Mouse (Mus musculus): ENCODE data around the gene Gm17428.
"Not testable (repeated sequence)": the region's sequence is repeated elsewhere in the genome, so short reads cannot be mapped to it uniquely, and the experiment has no call there.

Gm17428 gene

DNA sequence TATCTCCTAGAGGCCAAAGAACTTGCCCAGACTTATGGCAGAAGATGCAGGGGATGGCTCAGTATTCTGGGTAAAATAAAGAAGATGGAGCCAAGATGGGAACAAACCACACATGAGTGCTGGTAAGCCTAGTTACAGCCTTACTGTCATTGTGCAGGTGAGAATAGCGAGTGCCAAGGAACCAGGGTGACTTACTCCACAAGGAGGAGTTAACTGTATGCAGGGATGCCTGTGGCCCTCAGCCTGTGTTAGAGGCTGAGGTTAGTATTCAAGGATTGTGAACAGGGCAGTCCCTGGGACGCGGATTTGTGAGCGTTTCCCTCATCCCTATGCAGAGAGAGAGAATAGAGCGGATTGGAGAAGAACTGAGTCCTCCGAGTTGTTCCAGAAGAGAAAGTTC, 25.1 kb upstream of the Gm17428 start:
- DNase-seq (ENCODE audit: extremely low read depth, low read depth), result no peak

DNA sequence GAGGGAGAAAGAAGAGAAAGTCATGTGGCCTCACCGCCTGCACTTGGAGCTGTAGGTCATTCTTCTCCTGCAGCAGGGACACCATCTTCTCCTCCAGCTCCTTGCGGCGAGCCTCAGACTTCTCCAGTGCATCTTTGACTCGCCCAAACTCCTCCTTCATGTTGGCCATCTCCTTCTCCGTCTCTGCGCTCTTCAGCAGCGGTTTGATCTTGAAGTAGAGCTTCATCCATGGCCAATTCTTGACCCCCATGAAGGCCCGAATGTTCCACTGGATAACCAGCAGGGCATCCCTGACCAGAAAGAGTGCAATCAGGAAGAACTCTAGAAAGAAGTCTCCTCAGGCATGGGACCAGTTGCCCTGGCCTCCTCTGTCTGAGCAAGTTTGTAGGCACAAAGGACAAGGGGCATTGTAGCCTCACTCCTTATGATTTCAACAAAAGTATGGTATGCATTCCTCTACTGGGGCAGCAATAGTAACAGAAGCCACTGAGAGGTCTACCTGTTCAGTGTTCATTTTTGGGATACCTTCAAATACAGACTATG, 23.0 kb upstream of the Gm17428 start:
- DNase-seq (ENCODE audit: extremely low read depth, low read depth), result no peak

DNA sequence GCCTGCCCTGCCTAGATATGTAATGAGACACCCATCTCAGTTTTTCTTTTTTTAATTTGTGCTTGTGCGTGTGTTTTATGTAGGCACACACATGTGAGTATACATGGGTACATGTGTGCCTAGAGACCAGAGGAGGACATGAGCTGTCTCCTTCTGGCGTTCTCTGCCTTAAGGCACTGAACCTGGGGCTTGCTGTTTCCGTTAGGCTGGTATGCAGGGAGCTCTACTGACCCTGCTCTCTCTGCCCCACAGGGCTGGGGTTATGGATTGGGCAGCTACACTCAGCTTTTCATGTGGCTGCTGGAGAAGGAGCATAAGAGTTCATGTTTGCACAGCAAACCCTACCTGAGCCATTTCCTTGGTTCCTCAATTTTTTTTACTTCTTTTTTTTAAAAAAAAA, 22.3 kb upstream of the Gm17428 start:
- DNase-seq (ENCODE audit: extremely low read depth, low read depth), result no peak

DNA sequence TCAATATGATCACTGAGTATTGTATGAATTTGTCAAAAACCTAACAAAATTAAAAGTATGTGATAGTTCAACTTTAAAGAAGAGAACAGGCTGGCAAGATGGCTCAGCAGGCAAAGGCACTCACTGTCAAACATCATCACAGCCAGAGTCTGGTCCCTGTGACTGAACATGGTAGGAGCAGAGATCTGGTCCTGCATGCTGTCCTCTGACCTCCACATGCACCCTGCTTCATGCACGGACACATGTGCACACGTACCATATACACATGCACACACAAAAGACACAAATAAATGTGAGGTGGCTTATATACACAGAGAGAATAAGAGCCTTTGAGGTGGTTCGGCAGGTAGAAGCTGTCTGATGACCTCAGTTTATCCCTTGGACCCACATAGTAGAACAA, 21.3 kb upstream of the Gm17428 start:
- DNase-seq (ENCODE audit: extremely low read depth, low read depth), result no peak

DNA sequence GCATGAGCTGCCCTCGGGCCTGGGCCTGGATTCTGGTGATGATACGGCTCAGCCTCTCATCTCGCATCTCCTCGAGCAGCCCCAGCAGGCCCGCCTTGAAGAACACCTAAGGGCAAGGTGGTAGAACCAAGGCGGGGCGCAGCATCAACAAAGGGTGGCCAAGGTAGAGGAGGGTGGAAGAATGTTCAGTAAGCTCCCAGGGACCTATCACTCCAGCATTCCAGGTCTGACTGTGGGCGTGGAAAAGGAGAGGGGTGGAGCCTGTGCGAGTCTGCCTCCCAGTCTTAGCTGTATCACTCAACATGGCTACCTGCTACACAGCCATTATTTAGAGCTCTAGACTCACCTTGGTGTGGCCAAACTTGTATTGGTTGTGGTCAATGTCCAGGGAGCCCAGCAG, 20.2 kb upstream of the Gm17428 start:
- no peak for DNase-seq (ENCODE audit: extremely low read depth, low read depth)

DNA sequence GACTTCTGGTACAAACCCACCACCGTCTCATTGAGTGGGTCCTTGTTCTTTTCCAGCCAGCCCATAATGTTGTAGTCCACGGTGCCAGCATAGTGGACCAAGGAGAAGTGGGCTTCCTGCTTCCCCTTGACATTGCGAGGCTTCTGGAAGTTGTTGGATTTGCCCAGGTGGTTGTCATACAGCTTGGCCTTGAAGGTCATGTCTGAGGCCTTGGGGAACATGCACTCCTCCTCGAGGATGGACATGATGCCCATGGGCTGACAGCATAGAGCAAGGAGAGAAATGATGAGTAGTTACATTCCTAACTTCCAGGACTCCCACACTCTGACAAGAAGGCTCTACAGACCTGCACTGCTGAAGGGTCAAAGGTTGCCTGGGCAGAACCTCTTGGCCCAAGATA, 18.2 kb upstream of the Gm17428 start:
- no peak for DNase-seq (ENCODE audit: extremely low read depth, low read depth)

DNA sequence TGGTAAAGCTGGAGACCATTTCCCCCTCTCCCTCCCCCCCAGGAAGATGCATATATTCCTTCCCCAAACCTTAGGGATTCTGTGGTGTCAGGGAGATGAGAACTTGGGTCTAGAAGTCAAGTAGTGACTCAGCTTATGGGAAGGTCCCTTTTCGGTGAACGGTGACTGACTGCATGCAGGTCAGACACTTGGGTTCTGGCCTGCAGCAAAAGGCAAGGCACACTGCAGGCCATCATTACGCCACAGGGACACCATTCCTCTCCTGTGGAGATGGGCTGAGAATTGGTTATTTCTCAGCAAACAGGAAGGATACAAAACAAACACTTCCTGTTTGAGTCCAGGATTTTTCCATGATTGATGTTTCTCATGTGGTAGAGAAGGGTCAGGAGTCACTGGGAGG, 17.5 kb upstream of the Gm17428 start:
- no peak for DNase-seq (ENCODE audit: extremely low read depth, low read depth)

DNA sequence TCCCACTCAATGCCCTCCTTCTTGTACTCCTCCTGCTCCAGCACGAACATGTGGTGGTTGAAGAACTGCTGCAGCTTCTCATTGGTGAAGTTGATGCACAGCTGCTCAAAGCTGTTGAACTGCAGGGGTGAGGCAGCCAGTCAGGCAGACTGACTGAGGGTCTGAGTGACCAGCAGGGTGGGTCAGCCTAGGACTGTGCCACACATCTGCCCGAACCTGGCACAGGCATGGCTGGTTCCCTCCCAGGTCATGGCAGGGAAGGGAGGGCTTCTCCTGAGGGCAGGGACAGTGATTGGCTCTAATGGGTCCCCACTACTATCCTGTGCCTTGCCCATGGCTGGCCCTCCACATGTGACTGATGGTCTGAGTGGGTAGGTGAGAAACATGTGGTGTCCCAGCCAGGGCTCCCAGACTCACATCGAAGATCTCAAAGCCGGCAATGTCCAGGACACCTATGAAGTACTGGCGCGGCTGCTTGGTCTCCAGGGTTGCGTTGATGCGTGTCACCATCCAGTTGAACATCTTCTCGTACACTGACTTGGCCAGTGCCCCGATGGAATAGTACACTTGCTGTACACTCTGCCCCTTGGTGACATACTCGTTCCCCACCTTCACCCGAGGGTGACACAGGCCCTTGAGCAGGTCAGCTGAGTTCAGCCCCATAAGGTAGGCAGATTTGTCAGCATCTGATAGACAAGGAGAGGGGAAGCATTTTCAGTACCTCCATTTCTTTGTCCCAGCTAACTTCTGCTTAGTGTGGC, 16.7 kb upstream of the Gm17428 start:
- not testable (repeated sequence) for DNase-seq (ENCODE audit: extremely low read depth, low read depth)

DNA sequence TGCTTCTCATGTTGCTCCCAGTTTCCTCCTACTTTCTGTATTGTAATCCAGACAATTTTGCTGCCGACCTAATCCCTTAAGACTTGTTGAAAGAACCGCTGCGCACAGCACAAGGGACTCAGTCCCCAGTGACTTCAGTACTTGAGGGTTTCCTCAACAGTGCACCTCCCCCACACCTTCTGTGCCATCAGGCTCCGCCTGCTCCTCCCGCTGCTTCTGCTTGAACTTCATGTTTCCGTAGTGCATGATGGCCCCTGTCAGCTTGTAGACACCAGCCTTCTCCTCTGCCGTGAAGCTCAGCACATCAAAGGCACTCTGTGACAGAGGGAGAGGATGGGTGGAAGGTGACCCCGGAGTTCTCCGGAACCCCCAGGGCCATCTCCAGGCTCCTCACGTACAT, 16.0 kb upstream of the Gm17428 start:
- DNase-seq (ENCODE audit: extremely low read depth, low read depth), result no peak

DNA sequence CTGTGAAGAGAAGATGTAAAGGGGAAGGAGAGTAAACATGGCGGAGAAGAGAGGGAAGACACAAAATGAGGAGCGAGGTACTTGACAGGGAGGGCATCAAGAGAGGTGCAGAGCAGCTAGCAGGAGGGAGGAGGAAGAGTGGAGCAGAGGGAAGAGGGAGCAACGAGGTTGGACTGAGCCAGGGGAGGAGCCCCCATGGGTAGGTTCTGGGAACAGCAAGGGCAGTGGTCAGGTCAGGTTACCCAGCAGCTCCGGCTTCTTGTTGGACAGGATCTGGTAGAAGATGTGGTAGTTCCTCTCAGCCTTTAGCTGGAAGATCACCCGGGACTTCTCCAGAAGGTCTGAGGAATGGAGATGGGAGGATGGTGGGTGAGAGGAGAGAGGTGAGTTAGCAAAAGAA, 15.2 kb upstream of the Gm17428 start:
- DNase-seq (ENCODE audit: extremely low read depth, low read depth), result no peak

DNA sequence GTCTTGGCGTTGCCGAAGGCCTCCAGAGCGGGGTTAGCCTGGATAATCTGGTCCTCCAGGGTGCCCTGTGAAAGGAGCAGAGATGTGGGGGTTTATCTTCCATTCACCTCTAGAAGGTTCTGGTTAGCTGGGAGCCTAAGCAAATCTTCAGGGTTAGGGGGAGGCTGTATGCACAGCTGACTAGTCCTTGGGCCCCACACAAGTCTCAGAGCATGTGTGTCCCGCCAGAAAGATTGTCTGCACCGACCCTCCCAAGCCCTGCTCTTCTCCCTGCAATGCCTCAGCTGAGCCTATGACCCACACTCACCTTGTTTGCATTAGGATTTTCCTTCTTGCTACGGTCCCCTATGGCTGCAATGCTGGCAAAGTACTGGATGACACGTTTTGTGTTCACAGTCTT, 14.0 kb upstream of the Gm17428 start:
- no peak for DNase-seq (ENCODE audit: extremely low read depth, low read depth)

DNA sequence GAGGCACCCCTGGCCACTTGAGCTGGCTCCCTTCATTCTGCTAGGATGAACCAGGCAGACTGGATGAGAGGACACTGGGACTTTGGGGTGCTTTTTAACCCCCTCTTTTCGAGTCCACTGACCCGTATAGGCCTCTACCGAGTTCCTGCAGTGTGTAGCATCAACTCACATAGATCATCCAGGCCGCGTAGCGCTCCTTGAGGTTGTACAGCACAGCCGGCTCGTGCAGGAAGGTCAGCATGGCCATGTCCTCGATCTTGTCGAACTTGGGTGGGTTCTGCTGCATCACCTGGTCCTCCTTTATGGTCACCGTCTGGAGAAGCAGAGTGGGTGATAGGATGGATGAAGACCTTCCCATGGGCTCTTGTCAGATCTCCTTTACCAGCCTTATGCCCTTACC, 13.0 kb upstream of the Gm17428 start:
- DNase-seq (ENCODE audit: extremely low read depth, low read depth), result no peak

DNA sequence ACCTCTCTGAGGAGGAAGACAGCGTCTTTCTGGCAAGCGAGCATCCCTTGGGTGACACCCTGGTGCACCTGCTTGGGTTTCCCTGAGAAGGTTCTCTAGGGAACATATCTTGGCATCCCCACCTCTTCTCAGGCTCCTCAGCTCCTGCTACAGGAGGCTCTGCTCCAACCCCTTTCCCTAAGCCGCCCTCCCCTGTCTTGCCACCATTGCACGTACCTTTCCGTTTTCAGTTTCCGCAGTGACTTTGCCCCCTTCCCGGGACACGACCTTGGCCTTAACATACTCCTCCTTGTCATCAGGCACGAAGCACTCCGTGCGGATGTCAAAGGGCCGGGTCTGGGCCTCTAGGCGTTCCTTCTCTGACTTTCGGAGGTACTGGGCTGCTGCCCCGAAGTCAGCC, 11.7 kb upstream of the Gm17428 start:
- DNase-seq (ENCODE audit: extremely low read depth, low read depth), result no peak

DNA sequence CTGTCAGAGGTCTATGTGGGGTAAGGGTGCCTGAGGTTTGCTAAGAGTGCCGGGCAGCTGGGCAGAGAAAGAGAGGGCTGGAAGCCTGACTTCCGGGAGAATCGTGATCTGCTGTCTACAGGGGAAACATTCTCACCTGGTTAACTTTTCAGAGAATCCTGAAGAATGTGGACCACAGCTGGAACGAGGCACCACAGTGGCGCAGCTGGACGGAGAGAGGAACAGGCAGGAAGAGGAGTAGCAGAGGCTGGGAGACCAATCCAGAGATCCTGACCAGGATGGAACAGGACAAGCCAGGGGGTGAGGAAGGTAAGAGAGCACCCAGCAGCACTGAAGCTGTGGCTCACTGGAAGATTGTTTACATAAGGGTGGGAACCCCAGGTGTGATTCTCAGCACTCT, 11.1 kb upstream of the Gm17428 start:
- DNase-seq (ENCODE audit: extremely low read depth, low read depth), result no peak

DNA sequence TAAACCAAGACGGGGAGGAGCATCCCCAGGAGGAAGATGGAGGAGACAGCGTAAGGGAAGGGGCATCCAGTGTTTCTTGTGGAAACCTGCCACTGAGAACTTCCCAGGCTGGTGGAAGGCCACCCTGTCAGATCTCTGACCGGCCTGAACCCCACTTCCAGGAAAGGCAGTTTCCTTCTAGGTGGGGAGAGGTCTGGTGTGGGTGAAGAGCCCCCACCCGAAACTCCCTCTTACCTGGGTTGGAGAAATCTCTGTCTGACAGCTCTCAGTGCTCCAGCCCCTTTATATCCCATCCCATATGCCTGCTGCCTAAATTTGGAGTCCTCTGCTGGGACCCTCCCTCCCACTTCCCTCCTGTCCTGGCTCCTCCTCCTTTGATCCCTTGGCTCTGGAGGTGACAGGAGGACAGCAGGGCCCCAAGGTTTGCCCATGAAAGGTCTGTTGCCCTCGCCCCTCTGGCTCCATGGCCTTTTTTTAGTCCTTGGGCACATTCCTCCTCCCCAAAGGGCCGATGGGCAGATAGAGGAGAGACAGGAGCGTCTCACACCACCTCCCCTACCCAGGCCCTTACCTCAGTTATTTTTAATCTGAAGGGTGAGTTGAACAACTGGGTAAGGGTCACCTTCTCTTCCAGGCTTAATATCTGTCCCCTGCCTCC, 10.3 kb upstream of the Gm17428 start, which contains the start of gene Myh6:
Gene Myh6 (minus strand): TSS at position 608 of the 658 bp plus-strand sequence.
- DNase-seq (ENCODE audit: extremely low read depth, low read depth), result no peak

DNA sequence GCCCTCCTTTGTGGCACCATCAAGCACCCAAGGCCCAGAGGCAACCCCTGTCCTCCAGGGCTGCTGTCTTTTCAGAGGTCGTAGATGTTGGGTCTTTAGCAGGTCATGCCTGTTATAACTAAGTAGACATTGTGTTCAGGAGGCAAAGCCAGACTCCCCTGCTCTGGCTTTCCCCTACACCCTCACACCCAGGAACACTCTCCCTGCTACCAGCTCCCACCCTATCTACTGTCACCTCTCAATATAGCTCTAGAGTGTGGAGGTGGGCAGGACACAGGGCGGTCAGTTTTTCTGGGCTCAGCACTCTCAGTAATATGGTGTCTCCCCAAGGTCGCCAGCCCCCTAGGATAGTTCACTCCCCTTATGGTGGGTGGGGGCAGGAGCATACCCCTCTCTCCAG, 8.9 kb upstream of the Gm17428 start:
- no peak for DNase-seq (ENCODE audit: extremely low read depth, low read depth)

DNA sequence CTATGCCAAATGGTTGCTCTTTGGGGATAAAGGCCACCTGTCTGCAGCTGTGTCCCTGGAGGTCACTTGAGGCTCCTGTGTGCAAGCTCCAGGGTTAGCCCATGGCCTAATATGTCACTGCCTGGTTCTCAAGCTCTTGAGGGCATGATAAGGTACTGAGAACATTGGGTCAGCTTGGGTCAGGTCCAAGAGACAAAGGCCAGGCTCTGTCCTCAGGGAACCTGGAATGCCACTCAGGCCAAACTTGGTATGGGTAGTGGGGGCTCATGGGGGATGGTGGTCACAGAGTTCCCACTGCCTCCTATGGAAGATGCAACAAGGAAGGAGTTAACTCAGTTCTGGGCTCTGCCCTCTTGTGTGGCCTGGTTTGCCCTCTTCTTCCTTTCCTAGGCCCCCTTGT, 8.4 kb upstream of the Gm17428 start:
- no peak for DNase-seq (ENCODE audit: extremely low read depth, low read depth)

DNA sequence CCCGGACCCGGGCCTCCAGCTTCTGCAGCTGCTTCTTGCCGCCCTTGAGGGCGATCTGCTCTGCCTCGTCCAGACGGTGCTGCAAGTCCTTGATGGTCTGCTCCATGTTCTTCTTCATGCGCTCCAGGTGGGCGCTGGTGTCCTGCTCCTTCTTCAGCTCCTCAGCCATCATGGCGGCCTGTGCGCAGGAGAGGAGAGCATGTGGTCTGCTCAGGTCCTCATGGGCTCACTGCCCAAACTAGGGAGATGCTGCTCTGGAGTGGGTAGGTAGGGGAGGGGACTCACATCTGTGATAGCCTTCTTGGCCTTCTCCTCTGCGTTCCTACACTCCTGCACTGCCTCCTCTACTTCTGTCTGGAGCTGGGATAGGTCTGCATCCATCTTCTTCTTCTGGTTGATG, 3.9 kb upstream of the Gm17428 start:
- DNase-seq (ENCODE audit: extremely low read depth, low read depth), result not testable (repeated sequence)

DNA sequence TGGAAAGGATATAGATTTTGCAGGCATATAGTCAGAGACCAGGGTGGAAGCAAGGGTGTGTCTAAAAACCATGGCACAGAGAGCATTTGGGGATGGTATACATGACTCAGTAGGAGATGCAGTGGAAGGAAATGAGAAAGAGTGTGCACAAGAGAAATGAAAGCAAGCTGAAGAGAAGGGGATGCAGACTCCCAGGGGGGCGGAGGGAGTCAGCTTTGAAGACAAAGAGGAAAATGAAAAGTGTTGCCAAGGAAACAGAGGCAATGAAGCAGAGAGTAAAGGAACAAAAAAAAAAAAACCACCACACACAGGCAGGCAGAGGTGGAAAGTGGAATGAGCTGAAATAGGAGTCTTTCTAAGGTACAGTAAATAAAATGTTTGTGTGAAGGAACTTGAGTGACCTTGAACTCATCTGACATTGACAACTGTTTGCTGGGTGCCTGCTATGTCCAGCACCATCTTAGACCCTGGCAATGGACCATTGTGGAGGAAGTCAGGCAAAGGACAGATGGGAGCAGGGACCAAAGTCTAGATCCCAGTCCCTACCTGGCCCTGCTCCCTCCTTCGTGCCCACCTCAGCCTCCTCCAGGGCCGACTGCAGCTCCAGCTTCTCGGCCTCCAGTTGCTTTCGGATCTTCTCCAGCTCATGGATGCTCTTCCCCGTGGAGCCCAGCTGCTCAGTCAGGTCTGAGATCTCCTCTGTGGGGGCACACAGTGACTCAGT, 2.5 kb upstream of the Gm17428 start:
- no peak for DNase-seq (ENCODE audit: extremely low read depth, low read depth)

DNA sequence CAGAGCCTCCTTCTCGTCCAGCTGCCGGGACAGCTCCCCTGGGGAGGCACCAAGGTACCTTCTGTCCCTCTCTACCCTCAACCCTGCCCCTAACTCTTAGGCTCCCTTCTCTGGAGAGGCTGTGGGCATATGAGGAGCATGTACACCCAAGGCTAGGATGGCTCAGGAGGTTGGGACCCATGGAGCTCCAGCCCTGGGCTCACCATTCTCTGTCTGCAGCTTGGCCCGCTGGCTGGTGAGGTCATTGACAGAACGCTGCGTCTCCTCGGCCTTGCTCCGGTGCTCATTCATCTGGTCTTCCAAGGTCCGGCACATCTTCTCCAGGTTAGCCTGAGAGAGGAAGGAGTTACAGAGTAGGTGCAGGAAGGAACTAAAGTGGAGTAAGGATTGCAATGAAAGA, 1.9 kb downstream of the Gm17428 start:
- no peak for DNase-seq (ENCODE audit: extremely low read depth, low read depth)

DNA sequence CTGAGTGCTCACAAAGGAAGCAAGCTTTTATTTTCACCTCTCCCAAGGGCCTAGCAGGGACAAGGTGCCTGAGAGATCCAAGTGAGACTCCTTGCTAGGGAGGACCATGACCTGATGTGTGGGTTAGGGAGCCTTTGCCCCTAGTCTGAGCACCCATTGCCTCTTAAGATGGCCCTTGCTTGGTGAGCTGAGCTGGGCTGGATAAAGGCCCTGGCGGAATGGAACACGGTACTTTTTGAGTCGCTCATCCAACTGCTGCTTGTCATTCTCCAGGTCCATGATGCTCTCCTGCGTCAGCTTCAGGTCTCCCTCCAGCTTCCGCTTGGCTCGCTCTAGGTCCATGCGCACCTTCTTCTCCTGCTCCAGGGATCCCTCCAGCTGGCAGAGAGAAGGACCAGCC, 5.2 kb downstream of the Gm17428 start:
- DNase-seq (ENCODE audit: extremely low read depth, low read depth), result no peak

DNA sequence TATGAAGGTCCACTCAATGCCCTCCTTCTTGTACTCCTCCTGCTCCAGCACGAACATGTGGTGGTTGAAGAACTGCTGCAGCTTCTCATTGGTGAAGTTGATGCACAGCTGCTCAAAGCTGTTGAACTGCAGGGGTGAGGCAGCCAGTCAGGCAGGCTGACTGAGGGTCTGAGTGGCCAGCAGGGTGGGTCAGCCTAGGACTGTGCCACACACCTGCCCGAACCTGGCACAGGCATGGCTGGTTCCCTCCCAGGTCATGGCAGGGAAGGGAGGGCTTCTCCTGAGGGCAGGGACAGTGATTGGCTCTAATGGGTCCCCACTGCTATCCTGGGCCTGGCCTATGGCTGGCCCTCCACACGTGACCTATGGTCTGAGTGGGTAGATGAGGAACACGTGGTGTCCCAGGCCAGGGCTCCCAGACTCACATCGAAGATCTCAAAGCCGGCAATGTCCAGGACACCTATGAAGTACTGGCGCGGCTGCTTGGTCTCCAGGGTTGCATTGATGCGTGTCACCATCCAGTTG, 11.7 kb downstream of the Gm17428 start:
- DNase-seq (ENCODE audit: extremely low read depth, low read depth), result not testable (repeated sequence)
